Mouse (Mus musculus) macrophage (primary cell): Measurements from ENCODE around the gene Lpgat1. TPM values are rescaled to one million over a fixed set of nuclear protein-coding genes. Genes with fewer than 3 reads are reported as not detected.

Experiments
- H3K27ac ChIP-seq: fragments of 350-480 bp; formaldehyde crosslinking; 2 replicates; pipeline ENCODE4 v1.9.0; 2021
- H3K36me3 ChIP-seq: fragments of 350-480 bp; formaldehyde crosslinking; 2 replicates; pipeline ENCODE4 v1.9.0; 2021; ENCODE audit errors: inconsistent target
- H3K4me3 ChIP-seq: fragments of 350-480 bp; formaldehyde crosslinking; 2 replicates; pipeline ENCODE4 v1.9.0; 2021; ENCODE audit errors: inconsistent target
- H3K79me2 ChIP-seq: fragments of 350-480 bp; formaldehyde crosslinking; 2 replicates; pipeline ENCODE4 v1.9.0; 2021; ENCODE audit errors: inconsistent target
- WGBS: methylation state at CpG from one replicate; pipeline ENCODE4 v1.1.7; 2026; ENCODE audit warnings: inconsistent platforms; ENCODE audit not compliant: missing documents; 5-methylcytosine and 5-hydroxymethylcytosine counted together
- polyA plus RNA-seq: library from polyadenylated mRNA; stranded (reverse); fragments of 250-400 nt; gene quantifications from 3 replicates; pipeline ENCODE4 v1.2.4, GENCODE M21; 2018; ENCODE audit warnings: inconsistent platforms

Lpgat1 gene
- polyA plus RNA-seq, 1 experiment from 2014 or later = 26.3 TPM

GRCm38 (mm10) chr1:191833396-191833795 is 115.8 kb downstream of the Lpgat1 start:
- WGBS = 68% methylated on average over 6 of the region's 6 CpGs
- no peaks in the 10 kb centered on the region for H3K36me3 ChIP-seq
- H3K4me3 ChIP-seq = no peak overlapping the region

More at GRCm38 (mm10) chr1:191833396-191833795, 115.8 kb downstream of the Lpgat1 start:
- no peaks in the 10 kb centered on the region for H3K79me2 ChIP-seq
- H3K27ac ChIP-seq = no peak overlapping the region

Other genes with a start within 250 kb of the Lpgat1 start
- 0.82 to 15.2 TPM (median 2.0 TPM) in 3 replicates for gene Dtl, start 142.3 kb upstream of the Lpgat1 start, polyA plus RNA-seq
- 8.0 to 16.2 TPM (median 13.5 TPM) in 3 replicates for gene Ints7, start 142.2 kb upstream of the Lpgat1 start, polyA plus RNA-seq
- 0.39 to 3.5 TPM (median 2.4 TPM) in 3 replicates for gene Nek2, start 103.6 kb downstream of the Lpgat1 start, polyA plus RNA-seq
- gene Slc30a1, start 188.9 kb downstream of the Lpgat1 start, polyA plus RNA-seq = 29.5 to 46.7 TPM (median 43.8 TPM) in 3 replicates